Mouse (Mus musculus): ENCODE measurements around the gene Olfr430. TPM values are rescaled to one million over a fixed set of nuclear protein-coding genes. Genes with fewer than 3 reads are reported as not detected.

Gene Olfr430
- polyA plus RNA-seq, 1 experiment from 2014 or later = not detected

Other genes with a start within 250 kb of the Olfr430 start
- gene Ifi211, start 153.6 kb upstream of the Olfr430 start, polyA plus RNA-seq (2015; fragmentation: Nextera tagmentation; extraction: Ambion mirVana) = 7.8 and 9.3 TPM in 2 replicates
- gene Mndal, start 124.1 kb upstream of the Olfr430 start, polyA plus RNA-seq (2015; fragmentation: Nextera tagmentation; extraction: Ambion mirVana) = 79.6 and 80.1 TPM in 2 replicates
- 43.8 and 44.3 TPM in 2 replicates for gene Ifi203, start 123.9 kb upstream of the Olfr430 start, polyA plus RNA-seq (2015; fragmentation: Nextera tagmentation; extraction: Ambion mirVana)
- gene Ifi202b, start 83.9 kb upstream of the Olfr430 start, polyA plus RNA-seq (2015; fragmentation: Nextera tagmentation; extraction: Ambion mirVana) = 4.4 and 6.3 TPM in 2 replicates
- 10.2 and 10.4 TPM in 2 replicates for gene Ifi205, start 34.8 kb upstream of the Olfr430 start, polyA plus RNA-seq (2015; fragmentation: Nextera tagmentation; extraction: Ambion mirVana)
- 0.05 and 0.10 TPM in 2 replicates for gene Olfr433, start 25.9 kb upstream of the Olfr430 start, polyA plus RNA-seq (2015; fragmentation: Nextera tagmentation; extraction: Ambion mirVana)
- gene Olfr432, start 17.4 kb upstream of the Olfr430 start, polyA plus RNA-seq (2015; fragmentation: Nextera tagmentation; extraction: Ambion mirVana) = not detected in 2 replicates
- not detected in 2 replicates for gene Olfr429, start 17.7 kb downstream of the Olfr430 start, polyA plus RNA-seq (2015; fragmentation: Nextera tagmentation; extraction: Ambion mirVana)
- not detected in 2 replicates for gene Olfr427, start 30.3 kb downstream of the Olfr430 start, polyA plus RNA-seq (2015; fragmentation: Nextera tagmentation; extraction: Ambion mirVana)
- gene Olfr231, start 54.6 kb downstream of the Olfr430 start, polyA plus RNA-seq (2015; fragmentation: Nextera tagmentation; extraction: Ambion mirVana) = not detected in 2 replicates
- not detected in 2 replicates for gene Olfr424, start 64.9 kb downstream of the Olfr430 start, polyA plus RNA-seq (2015; fragmentation: Nextera tagmentation; extraction: Ambion mirVana)
- gene Olfr420, start 89.0 kb downstream of the Olfr430 start, polyA plus RNA-seq (2015; fragmentation: Nextera tagmentation; extraction: Ambion mirVana) = not detected in 2 replicates
- 0.05 and 0.07 TPM in 2 replicates for gene Spta1, start 106.2 kb downstream of the Olfr430 start, polyA plus RNA-seq (2015; fragmentation: Nextera tagmentation; extraction: Ambion mirVana)
- not detected in 2 replicates for gene Olfr419, start 185.5 kb downstream of the Olfr430 start, polyA plus RNA-seq (2015; fragmentation: Nextera tagmentation; extraction: Ambion mirVana)